Mouse (Mus musculus): ENCODE data around the gene Irf2bpl.

Irf2bpl gene

GRCm38 (mm10) chr12:86885746-86886145 is 1.1 kb upstream of the Irf2bpl start:
- DNase-seq (ENCODE audit: low read depth) = no peak

- no peak for DNase-seq (ENCODE audit: low read depth)
Observed at GRCm38 (mm10) chr12:86885336-86885735, 738 bp upstream of the Irf2bpl start.

DNA sequence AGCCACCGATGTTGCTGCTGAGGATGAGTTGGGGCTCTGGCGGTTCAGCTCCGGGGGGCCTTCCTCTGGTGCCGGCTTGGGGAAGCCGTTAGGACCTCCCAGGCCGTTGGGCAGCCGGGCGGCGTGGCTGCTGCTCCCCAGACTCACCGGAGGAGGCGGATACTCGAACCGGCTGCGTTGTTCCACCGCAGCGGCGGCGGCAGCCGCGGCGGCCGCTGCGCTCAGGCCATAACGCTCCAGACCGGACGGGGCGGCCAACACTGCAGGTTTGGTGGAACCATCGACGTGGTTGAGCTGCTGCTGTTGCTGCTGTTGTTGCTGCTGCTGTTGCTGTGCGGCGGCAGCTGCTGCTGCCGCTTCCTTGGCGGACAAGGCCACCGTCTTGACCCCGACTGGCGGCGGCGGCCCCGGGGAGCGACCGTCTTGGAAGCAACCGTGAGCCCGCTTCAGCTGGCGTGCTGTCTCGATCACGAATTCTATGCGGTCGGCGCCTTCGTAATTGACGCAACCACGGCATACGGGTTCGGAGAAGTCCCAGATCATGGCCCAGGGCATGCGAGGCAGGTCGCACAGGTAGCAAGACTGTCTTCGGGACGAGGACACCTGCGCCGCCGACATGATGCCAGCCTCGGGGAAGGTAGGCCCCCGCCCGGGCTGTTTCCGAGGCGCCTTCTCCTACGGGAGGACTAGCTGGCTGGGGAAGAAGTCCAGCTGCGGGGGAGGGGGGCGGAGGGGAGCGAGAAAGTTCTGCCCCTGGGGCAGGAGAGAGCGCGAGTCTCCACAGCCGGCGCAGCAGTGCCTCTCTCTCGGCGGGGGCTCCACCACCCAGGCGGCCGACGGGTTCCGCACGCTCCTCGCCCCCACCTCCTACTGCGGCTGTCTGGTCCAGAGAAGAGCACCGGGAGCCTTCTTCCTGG is 1.1 kb downstream of the Irf2bpl start:
- peak; percentile 46 for DNase-seq (ENCODE audit: low read depth)

DNA sequence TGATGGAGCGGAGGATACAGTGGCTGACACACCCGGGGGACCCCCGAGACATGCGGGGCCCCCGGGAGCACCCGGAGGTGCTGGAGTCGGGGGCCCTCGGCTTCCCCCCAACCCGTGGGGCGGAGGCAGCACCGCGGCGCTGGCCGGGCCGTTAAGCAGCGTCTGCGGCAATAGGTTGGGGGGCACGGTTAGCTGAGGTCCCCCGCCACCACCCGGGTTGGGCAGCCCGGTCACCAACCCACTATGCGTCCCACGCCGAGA is 1.6 kb downstream of the Irf2bpl start:
- DNase-seq (ENCODE audit: low read depth) = no peak

DNA sequence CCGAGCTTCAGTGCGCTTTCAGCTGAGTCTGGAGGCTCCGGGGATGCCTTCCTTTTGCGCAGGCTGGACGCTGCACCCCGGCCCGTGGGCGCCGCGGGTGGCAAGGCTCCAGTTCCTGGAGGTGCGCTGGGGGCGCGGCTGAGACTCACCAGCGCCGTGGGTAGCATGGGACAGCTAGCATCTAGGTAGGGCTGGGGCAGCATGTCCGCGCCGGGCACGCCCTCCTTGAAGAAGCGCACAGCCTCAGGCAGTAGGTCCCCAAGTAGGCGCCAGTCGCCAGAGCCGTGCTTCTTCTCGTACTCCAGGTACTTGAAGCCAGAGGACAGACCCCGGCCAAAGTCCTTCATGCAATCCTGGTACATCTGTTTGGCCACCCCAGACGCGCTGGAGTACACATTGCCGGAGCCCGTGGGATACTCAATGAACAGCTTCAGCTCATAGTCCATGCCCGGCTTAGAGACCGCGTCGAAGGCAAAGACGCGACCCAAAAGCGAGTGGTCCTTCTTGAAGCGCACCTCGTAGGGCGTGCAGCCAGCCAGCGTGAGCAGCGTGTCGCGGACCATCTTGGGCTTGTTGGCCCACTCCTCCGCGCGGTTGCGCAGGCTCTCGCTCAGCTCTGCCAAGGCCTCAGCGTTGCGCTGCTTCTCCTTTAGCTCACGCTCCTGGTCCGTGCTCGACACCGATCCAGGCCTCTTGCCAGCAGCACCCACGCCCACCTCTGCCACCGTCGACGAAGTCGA is 2.1 kb downstream of the Irf2bpl start:
- DNase-seq (ENCODE audit: low read depth) = no peak

DNA sequence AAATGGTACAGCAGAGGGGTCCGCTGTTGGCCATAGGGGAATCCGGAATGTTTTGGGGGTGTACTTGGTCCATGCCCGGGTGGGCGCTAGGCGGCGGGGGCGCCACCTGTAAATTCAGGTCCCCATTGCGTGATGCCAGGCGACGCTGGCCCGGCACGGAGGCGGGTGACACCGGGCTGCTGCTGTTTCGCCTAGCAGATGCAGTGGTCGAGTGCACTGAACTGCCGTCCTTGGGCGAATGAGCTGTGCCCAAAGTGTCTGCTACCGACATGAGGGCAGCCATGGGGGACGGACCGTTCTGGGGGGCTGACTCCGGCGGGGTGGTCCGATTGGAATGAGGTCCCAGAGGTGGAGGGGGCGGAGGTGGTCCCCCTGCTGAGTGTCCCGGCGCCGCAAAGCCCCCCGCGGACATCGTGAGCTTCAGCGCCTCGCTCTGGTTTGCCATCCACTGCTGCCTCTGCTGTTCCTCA is 2.8 kb downstream of the Irf2bpl start:
- no peak for DNase-seq (ENCODE audit: low read depth)

GRCm38 (mm10) chr12:86880090-86880723 is 4.4 kb downstream of the Irf2bpl start:
- no peak for DNase-seq (ENCODE audit: low read depth)

- no peak for DNase-seq (ENCODE audit: low read depth)
Observed at GRCm38 (mm10) chr12:86879446-86880085, 5.0 kb downstream of the Irf2bpl start.

DNA sequence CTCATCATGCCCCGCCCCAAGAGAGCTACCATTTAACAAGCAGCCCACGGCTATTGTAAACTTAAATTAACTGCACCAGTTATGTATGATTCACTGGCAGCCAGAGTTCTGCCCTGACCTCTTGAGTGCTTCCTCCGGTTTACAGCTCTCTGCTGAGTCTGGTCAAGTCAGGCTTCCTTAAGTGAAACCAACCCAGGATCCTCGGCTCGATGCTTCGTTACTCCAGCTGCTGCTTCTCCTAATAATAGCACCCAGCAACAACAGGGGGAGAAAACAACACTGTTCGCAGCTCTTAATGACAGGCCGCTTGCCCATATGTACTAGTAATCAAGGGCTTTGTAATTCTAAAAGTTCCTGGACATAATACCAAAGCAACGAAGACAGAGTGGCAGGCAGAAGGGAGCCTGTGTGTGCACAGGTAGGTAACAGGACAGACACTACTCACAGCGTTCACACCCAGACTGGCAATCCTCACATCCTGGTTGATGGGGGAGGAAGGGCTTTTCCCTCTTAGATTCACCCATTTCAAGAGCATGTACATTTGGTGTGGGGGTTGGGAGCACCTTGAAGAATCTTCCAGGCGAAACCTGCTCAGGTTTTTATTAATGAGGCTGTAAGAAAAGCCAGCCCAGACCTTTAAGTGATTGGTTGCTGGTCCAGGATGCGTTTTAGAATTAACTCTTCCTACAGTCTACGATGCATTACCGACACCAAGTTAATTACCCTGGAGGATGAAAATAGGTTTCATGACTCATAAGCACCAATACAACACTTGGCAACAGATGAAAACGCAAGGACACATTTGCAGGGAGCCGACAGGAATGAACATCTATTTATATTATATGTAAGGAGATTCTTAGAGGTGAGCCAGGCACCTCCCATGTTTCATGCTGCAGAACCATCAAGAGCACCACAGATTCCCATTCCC is 5.9 kb downstream of the Irf2bpl start:
- no peak for DNase-seq (ENCODE audit: low read depth)

DNA sequence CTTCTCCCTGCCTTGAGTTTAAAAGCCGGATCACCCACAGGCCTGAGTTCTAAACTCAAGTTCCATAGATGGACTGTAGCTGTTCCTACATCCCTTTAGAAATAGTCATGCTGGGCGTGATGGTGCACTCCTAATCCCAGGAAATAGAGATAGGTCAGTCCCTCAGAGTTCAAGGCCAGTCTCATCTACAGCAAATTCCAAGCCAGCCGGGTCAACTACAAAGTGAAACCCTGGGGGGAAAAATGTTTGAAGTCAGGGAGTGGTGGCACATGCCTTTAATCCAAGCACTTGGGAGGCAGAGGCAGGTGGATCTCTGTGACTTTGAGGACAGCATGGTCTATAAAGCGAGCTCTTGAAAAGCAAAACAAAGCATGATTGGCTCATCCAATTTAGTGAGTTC is 7.6 kb downstream of the Irf2bpl start:
- DNase-seq (ENCODE audit: low read depth) = no peak

- DNase-seq (ENCODE audit: low read depth) = no peak
Observed at GRCm38 (mm10) chr12:86876116-86876515, 8.5 kb downstream of the Irf2bpl start.

DNA sequence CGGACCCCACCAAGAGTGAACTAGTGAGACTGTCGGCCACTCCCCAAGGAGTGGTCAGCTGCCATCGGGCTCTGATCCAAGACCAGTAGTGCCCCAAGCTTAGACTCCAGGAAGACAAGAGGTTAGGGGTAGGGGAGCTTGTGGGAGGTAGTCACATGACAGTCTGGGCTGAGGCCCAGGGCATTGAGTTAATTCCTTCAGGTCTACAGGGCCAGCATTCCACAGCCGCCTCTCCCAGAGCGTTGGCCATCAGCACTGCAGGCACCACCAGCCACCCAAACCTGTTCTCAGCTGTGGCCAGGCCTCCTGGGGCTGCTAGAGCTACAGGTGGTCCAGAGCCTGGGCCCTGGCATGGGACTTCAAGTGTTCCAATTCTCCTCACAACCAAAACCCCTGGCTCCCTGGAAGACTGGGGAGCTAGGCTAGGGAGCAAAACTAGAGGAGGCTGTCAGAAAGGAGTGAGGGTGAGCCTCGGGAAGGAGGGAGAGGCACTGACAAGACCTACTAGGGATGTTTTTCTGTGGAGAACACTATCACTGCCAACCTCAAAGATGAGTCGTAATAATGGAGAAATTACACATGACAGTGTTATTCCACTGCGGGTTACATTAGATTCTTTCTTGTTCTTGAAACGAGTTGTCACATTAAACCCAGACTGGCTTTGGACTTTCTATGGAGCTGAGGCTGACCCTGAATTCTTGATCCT is 12.1 kb downstream of the Irf2bpl start:
- no peak for DNase-seq (ENCODE audit: low read depth)

DNA sequence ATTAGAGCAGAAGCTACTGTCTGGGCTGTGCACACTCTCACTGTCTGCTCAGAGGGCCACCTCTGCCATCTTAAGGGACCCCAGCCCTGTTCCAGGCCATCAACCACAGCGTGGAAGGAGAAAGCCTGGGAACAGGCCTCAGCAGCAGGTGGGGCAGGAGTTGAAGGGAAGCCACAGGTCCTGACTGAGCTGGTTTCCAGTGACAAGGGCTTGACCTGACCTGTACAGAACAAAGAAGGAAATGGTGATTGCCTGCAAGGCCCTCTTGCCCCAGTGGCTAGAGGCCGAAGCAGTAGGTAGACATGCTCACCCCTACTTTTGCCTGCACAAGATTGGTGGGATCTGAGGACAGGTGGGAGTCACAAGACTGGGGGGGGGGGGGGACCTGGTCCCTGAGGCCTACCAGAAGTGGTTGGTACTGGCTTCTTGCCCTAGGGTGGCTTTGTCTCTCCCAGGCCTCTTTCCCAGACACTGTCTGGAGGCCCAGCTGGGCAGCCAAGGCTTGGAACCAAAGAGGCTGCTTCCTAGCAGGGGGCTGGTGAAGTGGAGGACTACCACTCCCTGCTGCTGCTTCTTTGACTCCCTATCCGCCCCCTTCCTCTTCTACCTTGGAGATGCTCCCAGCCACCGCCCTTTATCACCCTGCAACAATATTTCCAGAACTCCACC is 12.8 kb downstream of the Irf2bpl start:
- DNase-seq (ENCODE audit: low read depth) = no peak

- no peak for DNase-seq (ENCODE audit: low read depth)
Observed at GRCm38 (mm10) chr12:86870996-86871395, 13.6 kb downstream of the Irf2bpl start.

DNA sequence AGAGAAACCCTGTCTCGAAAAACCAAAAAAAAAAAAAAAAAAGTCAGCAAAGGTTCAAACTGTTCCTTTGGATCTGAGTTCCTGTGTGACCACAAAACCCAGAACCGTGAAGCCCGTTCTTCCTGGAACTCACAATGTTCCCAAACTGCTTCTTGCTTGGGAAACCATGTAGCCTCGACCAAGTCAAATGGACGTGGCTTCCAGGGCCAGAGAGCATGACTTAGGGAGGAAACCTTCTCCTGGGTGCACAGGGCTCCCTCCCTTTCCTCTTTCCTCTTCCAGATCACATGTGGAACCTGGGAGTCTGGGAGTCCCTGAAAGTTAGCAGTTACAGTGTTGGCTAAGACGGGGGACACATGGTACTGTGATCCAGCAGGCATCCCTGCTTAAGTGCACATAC is 14.8 kb downstream of the Irf2bpl start:
- DNase-seq (ENCODE audit: low read depth) = no peak

- DNase-seq (ENCODE audit: low read depth) = peak; percentile 86
Observed at GRCm38 (mm10) chr12:86867271-86868223, 17.1 kb downstream of the Irf2bpl start.

GRCm38 (mm10) chr12:86864316-86865020 is 20.1 kb downstream of the Irf2bpl start:
- DNase-seq (ENCODE audit: low read depth) = no peak

Data from 416B (cell line).